ENCODE assay signal across 24 mouse cellular contexts in the genomic region with DNA sequence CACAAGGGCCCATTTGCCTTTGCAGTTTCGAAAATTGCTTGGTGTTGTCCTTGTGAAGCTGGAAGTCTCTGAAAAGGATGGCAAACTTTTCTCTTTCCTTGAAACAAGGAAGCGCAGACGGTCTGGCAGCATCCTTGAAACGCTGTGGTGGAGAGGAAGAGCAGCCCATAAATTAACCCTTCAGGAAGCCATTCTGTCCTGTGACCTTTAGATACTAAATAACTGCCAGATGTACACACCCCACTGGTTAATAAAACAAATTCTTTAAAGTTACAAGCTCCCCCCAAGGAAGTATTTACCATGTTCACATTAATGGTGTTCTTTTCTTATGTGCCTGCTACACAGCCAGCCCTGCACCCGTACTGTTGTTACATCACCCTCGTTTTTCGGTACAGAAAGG. TPM values are rescaled to one million over a fixed set of nuclear protein-coding genes. Genes with fewer than 3 reads are reported as not detected.
A peak's percentile ranks its signal among the peaks of the same experiment; 100 is the strongest.
DNase-seq lines count a peak whose midpoint lies in the region; ATAC-seq and TF ChIP-seq lines count a peak whose summit lies in the region.
"Had no signal": no experiment of that assay in that cellular context is flagged by ENCODE, and none has a peak within 500 bp of the region (broad histone marks: within the 10 kb centered on the region; RNA-seq: fewer than 3 reads in every experiment).

No protein-coding gene starts in this region.

- DNase-seq in heart, adult 11 months: peak; percentile 79
- DNase-seq in kidney, adult 11 months: no peak
- peak; percentile 73 for DNase-seq in kidney, postnatal 0 days (ENCODE audit: low spot score)
- no peak for DNase-seq in adrenal gland, postnatal 14 days
- DNase-seq: adrenal gland, postnatal 25 days; cerebellum, adult 18-20 months; cerebellum, adult 9-11 months; gastrocnemius, adult 2 months; gastrocnemius, postnatal 25 days; heart, postnatal 10 days; heart, postnatal 4 days had no signal

- no peak overlapping the region for H3K9ac ChIP-seq in heart, embryonic 12.5 days
- H3K9ac ChIP-seq in kidney, embryonic 15.5 days: no peak overlapping the region
- no peak overlapping the region for H3K9ac ChIP-seq in kidney, postnatal 0 days (ENCODE audit: low read depth, low read length)
- H3K9ac ChIP-seq: embryonic facial prominence, embryonic 15.5 days; hindbrain, embryonic 12.5 days had no signal

- no peak overlapping the region for H3K4me3 ChIP-seq in heart, embryonic 12.5 days
- no peak overlapping the region for H3K4me3 ChIP-seq in kidney, embryonic 15.5 days (replicated peaks)
- H3K4me3 ChIP-seq in kidney, postnatal 0 days (replicated peaks; ENCODE audit: low read depth, low read length): no peak overlapping the region
- H3K4me3 ChIP-seq: embryonic facial prominence, embryonic 15.5 days; erythroblast, embryonic 14.5 days; forebrain, embryonic 10.5 days; gastrocnemius, adult 2 months; hindbrain, embryonic 12.5 days had no signal

- H3K36me3 ChIP-seq in heart, embryonic 12.5 days: no peaks in the 10 kb centered on the region
- H3K36me3 ChIP-seq in kidney, embryonic 15.5 days: no peaks in the 10 kb centered on the region
- no peaks in the 10 kb centered on the region for H3K36me3 ChIP-seq in kidney, postnatal 0 days (ENCODE audit: insufficient read depth, low read length)
- H3K36me3 ChIP-seq: embryonic facial prominence, embryonic 15.5 days; forebrain, embryonic 10.5 days; hindbrain, embryonic 12.5 days had no signal

- no peak overlapping the region for H3K4me2 ChIP-seq in heart, embryonic 12.5 days
- H3K4me2 ChIP-seq in kidney, embryonic 15.5 days: 0 out of 2 replicates have a peak overlapping the region, but pooled peaks have one; percentile 2
- H3K4me2 ChIP-seq in kidney, postnatal 0 days (ENCODE audit: low read length): no peak overlapping the region
- H3K4me2 ChIP-seq: embryonic facial prominence, embryonic 15.5 days; hindbrain, embryonic 12.5 days had no signal

- no peak for ATAC-seq in heart, embryonic 12.5 days (ENCODE audit: insufficient number of reproducible peaks, low FRiP score)
- peak; percentile 70 for ATAC-seq in kidney, embryonic 15.5 days (replicated peaks; ENCODE audit: low FRiP score)
- ATAC-seq in kidney, postnatal 0 days (replicated peaks; ENCODE audit: low FRiP score, low read depth): no peak; the same call in 1 of the 2 replicates
- 0 out of 2 replicates have a peak, but pooled peaks have one; percentile 17 for ATAC-seq in megakaryocyte progenitor cell, adult 5-6 weeks (replicated peaks; ENCODE audit: poor library complexity)
- ATAC-seq: activated CD4-positive, CD25-positive, alpha-beta regulatory T cell, adult 4 months; forebrain, embryonic 14.5 days; hindbrain, embryonic 16.5 days; Patski had no signal

- WGBS in heart, embryonic 12.5 days: 79% methylated on average over 7 of the region's 7 CpGs
- 24% methylated on average over 7 of the region's 7 CpGs for WGBS in kidney, embryonic 15.5 days
- 24% methylated on average over 7 of the region's 7 CpGs for WGBS in kidney, postnatal 0 days

- no peaks in the 10 kb centered on the region for H3K9me3 ChIP-seq in heart, embryonic 12.5 days (replicated peaks)
- no peaks in the 10 kb centered on the region for H3K9me3 ChIP-seq in kidney, embryonic 15.5 days (replicated peaks)
- H3K9me3 ChIP-seq in kidney, postnatal 0 days (replicated peaks; ENCODE audit: low read length): no peaks in the 10 kb centered on the region
- H3K9me3 ChIP-seq: embryonic facial prominence, embryonic 15.5 days; forebrain, embryonic 10.5 days; hindbrain, embryonic 12.5 days had no signal

- peaks cover 9% of the 10 kb centered on the region for H3K4me1 ChIP-seq in heart, embryonic 12.5 days (replicated peaks)
- peaks cover 30% of the 10 kb centered on the region for H3K4me1 ChIP-seq in kidney, embryonic 15.5 days
- peaks cover 13% of the 10 kb centered on the region for H3K4me1 ChIP-seq in kidney, postnatal 0 days (replicated peaks; ENCODE audit: insufficient read depth, low read length)
- H3K4me1 ChIP-seq: forebrain, embryonic 10.5 days; hindbrain, embryonic 12.5 days had no signal

- H3K27me3 ChIP-seq in heart, embryonic 12.5 days (replicated peaks): no peaks in the 10 kb centered on the region
- no peaks in the 10 kb centered on the region for H3K27me3 ChIP-seq in kidney, embryonic 15.5 days
- no peaks in the 10 kb centered on the region for H3K27me3 ChIP-seq in kidney, postnatal 0 days (ENCODE audit: insufficient read depth, low read length)
- H3K27me3 ChIP-seq: CH12.LX; embryonic facial prominence, embryonic 15.5 days; hindbrain, embryonic 12.5 days; Patski had no signal

- no peak for TF ChIP-seq CTCF in kidney, postnatal 0 days (IDR thresholded peaks at IDR 0.05; ENCODE audit: low read depth)

- no peak overlapping the region for H3K27ac ChIP-seq in heart, embryonic 12.5 days (ENCODE audit: poor library complexity, severe bottlenecking)
- peak overlapping the region; percentile 49; the same call in 1 of the 2 replicates for H3K27ac ChIP-seq in kidney, embryonic 15.5 days
- no peak overlapping the region for H3K27ac ChIP-seq in kidney, postnatal 0 days
- H3K27ac ChIP-seq: embryonic facial prominence, embryonic 15.5 days; forebrain, embryonic 10.5 days; gastrocnemius, adult 2 months; hindbrain, embryonic 12.5 days had no signal

RNA-seq across cellular contexts. Expression of a gene that starts 6.0 kb away (rescaled TPM):
- polyA plus RNA-seq in heart, embryonic 12.5 days (2016; fragmentation: Nextera tagmentation; extraction: Ambion mirVana): 4.7 TPM in 2 replicates
- 3.5 and 5.0 TPM in 2 replicates for polyA plus RNA-seq in kidney, embryonic 15.5 days (2015; fragmentation: Nextera tagmentation; extraction: Ambion mirVana)
- polyA plus RNA-seq in kidney, postnatal 0 days (2015; fragmentation: Nextera tagmentation; extraction: Ambion mirVana): 14.8 and 15.6 TPM in 2 replicates
- total RNA-seq in megakaryocyte progenitor cell, adult 5-6 weeks (2015): not detected in 2 replicates
- total RNA-seq in megakaryocyte progenitor cell, adult 5-6 weeks (2017): not detected in 2 replicates
- total RNA-seq in adrenal gland, postnatal 14 days (2021): 5.9 and 7.2 TPM in 2 replicates
- total RNA-seq: CH12.LX; granulocyte monocyte progenitor cell, adult 5-6 weeks had no signal
- polyA plus RNA-seq: activated CD4-positive, CD25-positive, alpha-beta regulatory T cell, adult 4 months; erythroblast, embryonic 14.5 days had no signal

Comparison
In these comparisons a context has a peak if more than half of its experiments do, and no peak if none do; other contexts are left out.
1. DNase-seq: peak in heart, adult 11 months (single experiment) and kidney, postnatal 0 days (single experiment); none in kidney, adult 11 months (single experiment) and adrenal gland, postnatal 14 days (single experiment).
2. ATAC-seq: peak in kidney, embryonic 15.5 days (single experiment) and megakaryocyte progenitor cell, adult 5-6 weeks (single experiment); none in heart, embryonic 12.5 days (single experiment) and kidney, postnatal 0 days (single experiment).